Mouse (Mus musculus) ES-CJ7 (cell line): ENCODE measurements at regions not wholly inside any gene's neighbourhood (a gene's known extent, or its start where the extent isn't known, plus 50 kb on each side); places are given as distances from the start of the nearest gene placed in this dataset.
A peak's percentile ranks its signal among the peaks of the same experiment; 100 is the strongest.

Source experiments
- DNase-seq: peaks from one replicate; pipeline ENCODE4 v3.0.0; 2011; ENCODE audit warnings: low read depth, low spot score

DNA sequence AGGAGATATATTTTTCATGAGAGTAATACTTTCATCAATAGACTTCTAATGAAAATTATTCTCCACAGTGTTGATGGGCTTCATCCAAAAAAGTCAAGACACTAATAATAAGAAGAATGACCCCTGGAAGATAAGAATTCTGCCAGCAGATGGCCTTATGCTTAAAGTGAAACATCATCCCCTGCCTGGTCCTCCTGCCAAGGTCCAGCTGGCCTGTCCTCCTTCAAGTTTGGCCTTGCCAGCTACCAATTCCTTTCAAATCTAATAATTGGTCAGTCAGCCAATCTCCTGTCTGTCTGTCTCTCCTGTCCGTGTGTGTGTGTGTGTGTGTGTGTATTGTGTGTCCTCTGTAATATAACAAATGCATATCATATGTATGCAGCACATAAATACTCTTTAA lies 388.8 kb downstream of the Wdr11 start:
- no peak for DNase-seq

DNA sequence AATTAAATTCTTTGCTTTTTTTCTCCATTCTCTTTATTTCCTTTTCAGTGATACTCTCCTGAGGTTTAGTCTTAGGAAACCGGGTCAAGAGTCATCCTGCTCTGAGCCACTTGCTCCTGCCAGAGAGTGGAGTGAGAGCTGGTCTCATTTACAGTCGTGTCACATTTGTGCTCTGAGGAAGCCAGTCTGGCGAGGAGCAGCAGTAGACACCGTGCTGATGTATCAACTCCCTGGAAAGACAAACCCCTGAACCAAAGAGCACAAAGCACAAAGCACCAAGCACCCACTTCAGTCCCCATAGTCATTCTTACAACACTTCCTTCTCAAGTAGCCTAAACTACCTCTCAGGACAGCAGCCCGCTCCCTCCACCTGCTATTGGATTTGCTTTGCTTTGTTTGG lies 390.7 kb downstream of the Wdr11 start:
- no peak for DNase-seq

GRCm38 (mm10) chr7:129983601-129984120 lies 392.0 kb downstream of the Wdr11 start:
- DNase-seq, result no peak

DNA sequence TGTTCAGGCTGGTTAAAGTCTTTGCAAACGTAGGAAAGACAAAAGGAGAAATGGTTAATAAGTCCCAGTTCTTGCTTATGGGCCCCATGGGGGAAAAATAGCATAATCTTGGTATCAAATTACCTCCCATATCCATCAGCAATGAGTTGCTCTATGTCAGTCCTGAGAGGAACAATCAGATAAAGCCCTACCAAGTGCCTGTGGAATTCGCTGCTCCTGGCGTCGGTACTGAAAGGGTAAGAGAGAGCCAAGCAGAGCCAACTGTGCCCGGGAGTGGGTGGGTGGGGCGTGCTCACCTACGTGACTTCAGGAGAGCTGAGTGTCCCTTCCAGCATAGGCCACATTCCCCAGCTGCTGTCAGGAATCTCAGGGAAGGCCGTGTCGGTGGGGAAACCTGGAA lies 392.7 kb downstream of the Wdr11 start:
- no peak for DNase-seq

GRCm38 (mm10) chr7:129987119-129987665 lies 395.5 kb downstream of the Wdr11 start:
- no peak for DNase-seq

DNA sequence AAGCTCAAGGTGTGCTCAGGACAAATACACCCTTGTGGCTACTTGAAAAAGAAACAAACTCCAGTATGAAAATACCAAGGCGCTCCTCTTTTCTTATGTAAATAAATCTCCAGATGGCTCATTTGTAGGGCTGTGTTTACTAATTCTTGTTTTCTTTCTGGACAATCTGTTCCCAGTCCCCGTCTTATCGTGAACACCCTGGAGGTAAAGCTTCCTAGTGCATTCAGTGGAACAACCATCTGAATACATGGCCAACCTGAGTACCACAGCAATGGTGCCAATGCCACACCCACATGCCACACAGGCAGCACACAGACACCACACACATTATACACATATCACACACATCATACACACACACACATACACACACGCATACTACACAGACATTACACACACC lies 396.1 kb downstream of the Wdr11 start:
- peak; percentile 5 for DNase-seq

- no peak for DNase-seq
These were observed 402.0 kb downstream of the Wdr11 start for GRCm38 (mm10) chr7:129993446-129994223.

DNA sequence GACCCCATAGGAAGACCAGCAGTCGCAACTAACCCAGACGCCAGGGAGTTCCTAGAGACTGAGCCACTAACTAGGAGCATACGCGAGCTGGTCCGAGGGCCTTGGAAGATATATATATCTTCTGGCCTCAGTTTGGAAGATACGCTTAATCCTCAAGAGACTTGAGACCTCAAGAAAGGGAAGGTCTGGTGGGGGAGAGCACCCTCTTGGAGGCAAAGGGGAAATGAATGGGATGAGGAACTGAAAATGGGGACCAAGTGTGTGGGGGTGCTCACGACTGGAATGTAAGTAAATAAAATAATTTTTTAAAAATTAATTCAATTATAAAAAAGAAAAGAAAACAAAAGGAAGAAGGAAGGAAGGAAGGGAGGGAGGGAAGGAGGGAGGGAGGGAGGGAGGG lies 403.9 kb downstream of the Wdr11 start:
- no peak for DNase-seq

DNA sequence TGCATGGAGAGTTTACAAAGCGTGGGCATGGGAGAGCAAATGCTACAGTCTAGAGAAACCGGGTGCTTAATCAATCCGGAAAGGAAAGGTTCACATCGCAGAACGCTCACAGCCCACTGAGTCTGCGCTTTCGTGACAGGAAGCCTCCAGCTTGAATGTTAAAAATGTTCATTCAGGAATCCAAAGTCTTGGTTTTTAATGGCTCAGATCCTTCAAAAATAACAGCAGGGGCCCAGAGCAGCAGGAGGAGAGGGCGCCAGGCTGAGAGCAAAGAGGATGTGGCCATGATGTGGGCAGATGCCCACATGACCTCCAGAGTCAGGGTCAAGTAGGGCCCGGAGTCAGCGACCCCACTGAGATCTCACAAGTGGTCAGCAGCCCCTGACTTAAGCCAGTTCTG lies 409.4 kb downstream of the Wdr11 start:
- DNase-seq, result no peak

DNA sequence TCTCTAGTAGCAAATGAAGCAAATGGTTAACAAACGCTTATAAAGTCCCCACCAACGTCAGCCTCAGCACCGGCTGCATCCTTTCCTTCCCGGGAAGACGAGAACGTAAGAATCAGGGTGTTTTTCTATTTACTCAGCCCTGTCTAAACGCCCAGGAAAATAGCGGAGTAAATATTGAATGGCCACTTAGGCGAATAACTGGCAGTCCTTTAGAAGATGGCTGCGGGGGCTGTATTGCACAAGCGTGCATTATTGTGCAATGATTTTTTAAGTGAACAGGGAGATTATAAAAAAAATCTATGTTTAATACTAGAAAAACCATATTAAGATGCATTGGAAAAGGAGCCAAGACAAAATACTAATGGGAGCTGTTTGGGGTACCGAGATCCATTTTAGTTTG lies 410.3 kb downstream of the Wdr11 start:
- no peak for DNase-seq

DNA sequence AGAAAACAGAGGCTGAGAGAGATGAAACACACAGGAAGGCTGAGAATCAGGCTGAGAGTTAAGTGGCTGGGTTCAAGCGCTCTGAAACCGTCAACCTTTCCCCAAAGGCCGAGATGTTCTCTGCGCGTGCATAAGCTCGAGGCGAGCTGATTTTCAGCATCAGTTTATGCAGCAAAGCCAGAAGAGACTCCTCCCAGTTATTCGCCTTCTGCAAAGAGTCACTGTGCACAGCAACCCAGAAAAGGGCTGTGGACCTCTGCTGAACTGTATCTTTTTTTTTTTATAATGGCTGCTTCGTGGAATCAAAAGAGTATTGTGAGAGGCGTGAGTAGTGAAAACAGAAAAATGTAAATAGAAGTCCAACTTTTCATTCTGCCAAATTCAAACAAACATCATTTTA lies 413.7 kb downstream of the Wdr11 start:
- DNase-seq, result no peak

DNA sequence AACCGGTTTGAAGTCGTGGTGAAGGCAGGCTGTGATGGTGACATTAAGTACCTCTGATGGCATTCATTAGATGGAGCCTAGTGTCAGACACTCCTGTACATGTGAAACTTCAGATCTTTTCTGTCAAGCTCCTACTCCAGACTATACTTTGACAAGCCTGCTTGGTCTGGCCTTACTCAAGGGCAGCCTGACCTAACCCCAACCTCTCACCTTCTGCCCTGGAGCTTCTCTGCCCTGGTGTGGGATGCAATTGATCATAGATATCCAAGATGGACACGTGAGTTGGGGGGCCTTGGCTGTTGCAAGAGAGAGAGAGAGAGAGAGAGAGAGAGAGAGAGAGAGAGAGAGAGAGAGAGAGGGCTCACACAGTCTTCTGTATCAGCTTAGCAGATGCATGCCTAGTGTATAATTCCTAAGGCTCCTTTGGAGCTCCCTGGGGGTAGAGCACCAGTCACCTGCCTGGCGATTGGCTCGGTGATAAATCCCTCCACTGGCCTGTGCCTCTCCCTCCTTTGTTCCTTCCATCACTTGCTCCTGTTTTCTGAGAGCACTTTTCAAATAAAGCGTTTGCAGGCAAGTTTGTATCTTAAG lies 416.4 kb downstream of the Wdr11 start:
- DNase-seq, result no peak

DNA sequence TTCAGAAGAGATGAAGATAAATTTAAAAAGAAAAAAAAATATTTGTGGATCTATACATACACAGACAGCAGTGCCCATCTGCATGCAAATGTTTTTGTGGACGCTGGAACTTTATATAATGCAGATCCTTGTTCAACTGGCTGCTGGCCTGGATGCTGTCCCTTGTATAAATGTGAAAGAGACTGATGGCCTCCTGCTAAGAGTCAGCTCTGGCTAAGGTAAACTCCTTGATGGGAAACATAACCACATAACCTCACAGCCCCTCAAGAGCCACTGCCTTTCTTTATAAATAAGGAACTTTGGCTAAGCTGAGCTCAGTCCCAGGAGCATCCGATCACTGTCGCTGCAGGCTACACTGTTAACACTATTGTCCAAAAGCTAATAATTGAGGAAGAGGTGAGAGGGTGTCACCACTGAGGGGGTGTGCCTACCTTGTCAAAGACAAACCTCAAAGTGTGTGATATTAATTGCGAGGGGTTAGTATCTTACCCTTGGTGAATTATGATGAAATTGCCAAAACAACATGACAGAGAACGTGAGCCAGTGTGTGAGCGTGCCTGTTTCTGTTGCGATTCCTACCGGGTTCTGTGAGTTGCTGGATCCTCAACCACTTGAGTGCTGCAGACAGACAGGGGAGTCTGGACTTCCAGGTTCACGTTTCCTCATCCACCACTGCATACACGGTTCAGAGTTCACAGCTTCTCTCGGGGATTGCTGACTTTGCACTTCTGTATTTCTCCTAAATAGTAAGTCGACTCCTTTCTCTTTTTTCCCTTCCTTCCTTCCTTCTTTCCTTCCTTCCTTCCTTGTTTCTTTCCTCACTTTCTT lies 417.1 kb downstream of the Wdr11 start:
- no peak for DNase-seq

GRCm38 (mm10) chr7:130012067-130012466 lies 420.4 kb downstream of the Wdr11 start:
- no peak for DNase-seq

DNA sequence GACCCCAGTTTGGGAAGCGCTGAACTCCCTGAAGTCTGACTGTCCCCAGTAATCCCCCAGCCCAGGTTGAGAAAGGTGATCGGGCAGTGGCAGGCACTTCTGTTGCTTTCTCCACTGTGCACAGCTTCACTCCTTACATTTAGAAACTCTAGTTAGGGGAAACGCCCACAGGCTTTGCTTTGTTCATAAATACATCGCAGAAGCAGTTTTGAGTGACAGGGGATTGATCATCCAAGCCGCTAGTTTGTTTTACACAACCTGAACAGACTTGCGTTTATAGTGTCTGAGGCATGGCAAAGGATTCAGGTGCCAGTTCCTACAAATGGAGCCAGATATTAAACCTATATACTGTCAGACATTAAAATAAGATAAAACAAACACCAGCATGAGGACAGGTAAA lies 421.4 kb downstream of the Wdr11 start:
- no peak for DNase-seq

- DNase-seq, result no peak
These were observed 422.9 kb downstream of the Wdr11 start for GRCm38 (mm10) chr7:130014609-130015008.

GRCm38 (mm10) chr7:130015375-130016014 lies 423.8 kb downstream of the Wdr11 start:
- no peak for DNase-seq

GRCm38 (mm10) chr7:130016015-130016874 lies 424.6 kb downstream of the Wdr11 start:
- no peak for DNase-seq

GRCm38 (mm10) chr7:130018891-130019290 lies 427.2 kb downstream of the Wdr11 start:
- no peak for DNase-seq

- DNase-seq, result no peak
These were observed 437.3 kb downstream of the Wdr11 start for GRCm38 (mm10) chr7:130028945-130029344.

GRCm38 (mm10) chr7:130030711-130031110 lies 439.0 kb downstream of the Wdr11 start:
- peak; percentile 46 for DNase-seq
